Mouse (Mus musculus) cortical plate, adult 2 months (tissue): ENCODE results near the gene Igf2r.

ENCODE experiments used
- CTCF ChIP-seq: fragments of 200-500 bp; IDR thresholded peaks from 2 replicates; pipeline ENCODE4 v1.5.1; 2011; ENCODE audit warnings: mild to moderate bottlenecking, control low read depth, low read length; ENCODE audit not compliant: insufficient read depth; ENCODE audit errors: extremely low read depth
- POLR2A ChIP-seq: fragments of 200-500 bp; IDR thresholded peaks from 2 replicates; pipeline ENCODE4 v1.6.1; 2011; ENCODE audit warnings: mild to moderate bottlenecking, low read length, control low read depth; ENCODE audit not compliant: insufficient read depth; ENCODE audit errors: extremely low read depth

DNA sequence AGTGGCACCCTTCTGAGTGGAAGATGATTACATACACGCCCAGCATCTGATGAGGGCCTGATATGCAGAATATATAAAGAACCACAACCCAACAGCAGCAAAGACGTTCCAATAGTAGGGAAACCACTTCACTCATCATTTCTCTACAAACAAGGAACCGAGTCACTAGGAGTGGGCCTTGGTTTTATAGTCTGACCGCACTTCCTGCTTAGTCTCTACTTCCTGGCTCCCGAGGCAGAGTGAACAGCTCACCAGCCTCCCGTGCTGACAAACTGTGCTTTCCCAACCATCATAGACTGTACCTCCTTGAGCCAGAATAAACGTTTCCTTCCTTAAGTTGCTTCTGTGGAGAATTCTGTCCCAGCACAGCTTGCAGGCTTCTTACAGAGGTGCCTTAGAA, 113.6 kb downstream of the Igf2r start:
- TF ChIP-seq CTCF: no peak
- no peak for TF ChIP-seq POLR2A
